Mouse (Mus musculus): Measurements from ENCODE around the gene Adcy2. TPM values are rescaled to one million over a fixed set of nuclear protein-coding genes. Genes with fewer than 3 reads are reported as not detected.

Adcy2 gene
- polyA plus RNA-seq, 1 experiment from 2014 or later, result 0.63 TPM

DNA sequence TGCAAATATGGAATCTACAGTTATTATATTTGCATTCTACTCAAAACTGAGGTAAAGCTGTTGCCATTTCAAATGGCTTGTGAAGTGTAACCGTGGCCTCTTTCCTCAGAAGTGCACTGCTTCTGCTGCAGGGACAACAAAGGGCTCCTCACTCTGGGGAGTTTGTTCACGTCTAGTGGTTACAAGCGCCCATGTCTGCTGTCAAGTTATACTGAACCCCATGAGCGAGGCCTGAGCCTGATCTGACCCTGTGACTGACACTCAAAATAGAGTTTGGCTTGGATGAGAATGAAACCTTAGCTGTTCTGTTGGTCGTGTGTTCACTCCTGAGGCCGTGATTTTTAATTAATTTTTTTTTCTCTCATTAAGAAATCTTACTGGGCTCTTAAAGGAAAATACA is 38.8 kb downstream of the Adcy2 start:
- 71% methylated on average over 6 of the region's 6 CpGs for WGBS
- H3K27me3 ChIP-seq (replicated peaks), result no peaks in the 10 kb centered on the region
- H3K4me3 ChIP-seq, result no peak overlapping the region
- ATAC-seq (ENCODE audit: extremely low read depth, insufficient number of reproducible peaks, low FRiP score, low TSS enrichment), result no peak
- no peaks in the 10 kb centered on the region for H3K36me3 ChIP-seq
- no peaks in the 10 kb centered on the region for H3K4me1 ChIP-seq
- H3K9ac ChIP-seq, result no peak overlapping the region
- no peak overlapping the region for H3K27ac ChIP-seq (replicated peaks)
- no peaks in the 10 kb centered on the region for H3K9me3 ChIP-seq
- no peak overlapping the region for H3K4me2 ChIP-seq

- no peaks in the 10 kb centered on the region for H3K4me1 ChIP-seq
- WGBS, result 72% methylated on average over 4 of the region's 4 CpGs
- H3K4me2 ChIP-seq, result no peak overlapping the region
- no peaks in the 10 kb centered on the region for H3K27me3 ChIP-seq (replicated peaks)
- no peak overlapping the region for H3K9ac ChIP-seq
- H3K27ac ChIP-seq (replicated peaks), result no peak overlapping the region
- H3K9me3 ChIP-seq, result no peaks in the 10 kb centered on the region
- no peaks in the 10 kb centered on the region for H3K36me3 ChIP-seq
- no peak for ATAC-seq (ENCODE audit: extremely low read depth, insufficient number of reproducible peaks, low FRiP score, low TSS enrichment)
- no peak overlapping the region for H3K4me3 ChIP-seq
These were observed 39.9 kb downstream of the Adcy2 start for GRCm38 (mm10) chr13:68959406-68959805.

DNA sequence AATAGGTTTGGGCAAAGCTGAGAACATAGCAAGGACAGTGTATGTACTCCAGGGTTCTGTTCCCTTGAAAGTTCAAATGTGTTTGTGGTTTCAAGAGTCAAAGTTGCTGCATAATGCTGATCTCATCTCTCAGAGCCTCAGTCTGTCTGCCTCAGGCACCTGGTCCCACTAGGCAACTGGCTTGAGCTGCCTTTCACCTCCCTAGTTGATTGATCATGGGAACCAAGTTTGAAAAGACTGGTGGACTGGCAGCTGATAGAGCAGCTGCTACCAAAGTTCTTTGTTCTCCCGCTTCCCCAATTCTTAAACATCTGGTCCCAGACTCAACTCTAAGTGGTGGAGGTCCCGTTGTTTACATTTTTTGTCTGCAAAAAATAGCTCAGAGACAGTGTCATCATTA is 56.6 kb downstream of the Adcy2 start:
- no peak overlapping the region for H3K27ac ChIP-seq (replicated peaks)
- ATAC-seq (ENCODE audit: extremely low read depth, insufficient number of reproducible peaks, low FRiP score, low TSS enrichment), result no peak
- no peak overlapping the region for H3K9ac ChIP-seq
- H3K4me2 ChIP-seq, result no peak overlapping the region
- no peaks in the 10 kb centered on the region for H3K9me3 ChIP-seq
- WGBS, result 68% methylated on average over 2 of the region's 2 CpGs
- H3K4me1 ChIP-seq, result no peaks in the 10 kb centered on the region
- H3K4me3 ChIP-seq, result no peak overlapping the region
- no peaks in the 10 kb centered on the region for H3K36me3 ChIP-seq
- 0 out of 2 replicates have a peak, but pooled peaks cover 9% of the 10 kb centered on the region for H3K27me3 ChIP-seq (replicated peaks)

DNA sequence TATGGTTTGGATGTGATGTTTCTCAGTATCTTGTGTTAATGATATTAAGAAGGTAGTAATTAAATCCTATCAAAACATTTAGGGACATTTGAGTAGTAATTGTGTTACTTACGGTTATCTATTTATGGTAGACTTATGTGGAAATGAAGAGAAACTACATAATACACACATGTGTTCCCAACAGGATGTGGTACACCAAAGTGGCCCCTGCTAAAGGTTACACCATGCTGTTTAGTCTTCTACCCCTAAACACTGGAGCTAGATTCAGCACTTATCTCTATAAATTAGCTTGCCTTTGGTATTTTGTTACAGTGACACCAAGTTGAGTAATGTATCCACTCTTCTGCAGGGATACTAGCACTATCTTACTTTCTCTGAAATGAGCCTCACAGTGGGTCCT is 57.9 kb downstream of the Adcy2 start:
- H3K4me1 ChIP-seq, result no peaks in the 10 kb centered on the region
- no peak overlapping the region for H3K4me2 ChIP-seq
- no peaks in the 10 kb centered on the region for H3K36me3 ChIP-seq
- 78% methylated on average over 1 of the region's 1 CpGs for WGBS
- no peak overlapping the region for H3K4me3 ChIP-seq
- H3K27me3 ChIP-seq (replicated peaks), result 0 out of 2 replicates have a peak, but pooled peaks cover 4% of the 10 kb centered on the region
- ATAC-seq (ENCODE audit: extremely low read depth, insufficient number of reproducible peaks, low FRiP score, low TSS enrichment), result no peak
- H3K9ac ChIP-seq, result no peak overlapping the region
- no peaks in the 10 kb centered on the region for H3K9me3 ChIP-seq
- H3K27ac ChIP-seq (replicated peaks), result no peak overlapping the region

- H3K9ac ChIP-seq, result no peak overlapping the region
- H3K36me3 ChIP-seq, result no peaks in the 10 kb centered on the region
- no peak overlapping the region for H3K4me3 ChIP-seq
- H3K9me3 ChIP-seq, result peaks cover 3% of the 10 kb centered on the region; the same call in 1 of the 2 replicates
- 66% methylated on average over 1 of the region's 1 CpGs for WGBS
- H3K27me3 ChIP-seq (replicated peaks), result no peaks in the 10 kb centered on the region
- H3K27ac ChIP-seq (replicated peaks), result no peak overlapping the region
- H3K4me1 ChIP-seq, result no peaks in the 10 kb centered on the region
- ATAC-seq (ENCODE audit: extremely low read depth, insufficient number of reproducible peaks, low FRiP score, low TSS enrichment), result no peak
- H3K4me2 ChIP-seq, result no peak overlapping the region
These were observed 67.1 kb downstream of the Adcy2 start for GRCm38 (mm10) chr13:68932283-68932647.

GRCm38 (mm10) chr13:68931602-68932282 is 67.6 kb downstream of the Adcy2 start:
- Histone ChIP-seq H3K9ac (no peak overlapping the region), H3K27me3 (replicated peaks) (no peaks in the 10 kb centered on the region), H3K9me3 (peaks cover 3% of the 10 kb centered on the region; the same call in 1 of the 2 replicates), H3K4me2 (no peak overlapping the region), H3K36me3 (no peaks in the 10 kb centered on the region), H3K4me1 (no peaks in the 10 kb centered on the region), H3K4me3 (no peak overlapping the region), H3K27ac (replicated peaks) (no peak overlapping the region)
- WGBS, result 69% methylated on average over 8 of the region's 8 CpGs
- no peak for ATAC-seq (ENCODE audit: extremely low read depth, insufficient number of reproducible peaks, low FRiP score, low TSS enrichment)

DNA sequence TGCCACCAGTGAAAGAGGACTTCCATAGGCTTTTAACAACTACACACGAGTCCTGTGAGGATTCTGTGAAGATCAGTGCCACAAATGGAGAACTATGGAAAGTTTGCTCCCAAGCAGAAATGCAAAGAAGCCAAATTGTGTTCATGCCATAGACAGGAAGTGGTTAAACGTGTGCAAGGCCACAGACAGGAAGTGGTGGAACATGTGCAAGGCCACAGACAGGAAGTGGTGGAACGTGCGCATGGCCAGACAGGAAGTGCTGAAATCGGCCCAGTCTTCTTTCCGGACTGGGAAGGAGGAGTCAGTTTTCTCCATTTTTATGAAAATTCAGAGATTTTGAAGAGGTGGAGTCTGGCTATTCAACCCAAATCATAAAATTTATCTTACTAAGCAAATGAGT is 70.9 kb downstream of the Adcy2 start:
- Histone ChIP-seq H3K27ac (replicated peaks) (no peak overlapping the region), H3K9ac (no peak overlapping the region), H3K36me3 (no peaks in the 10 kb centered on the region), H3K4me3 (no peak overlapping the region), H3K4me2 (no peak overlapping the region), H3K27me3 (replicated peaks) (no peaks in the 10 kb centered on the region), H3K9me3 (peaks cover 12% of the 10 kb centered on the region; the same call in 1 of the 2 replicates), H3K4me1 (no peaks in the 10 kb centered on the region)
- ATAC-seq (ENCODE audit: extremely low read depth, insufficient number of reproducible peaks, low FRiP score, low TSS enrichment), result no peak
- WGBS, result 65% methylated on average over 6 of the region's 6 CpGs

- Histone ChIP-seq H3K4me2 (no peak overlapping the region), H3K9ac (no peak overlapping the region), H3K9me3 (no peaks in the 10 kb centered on the region), H3K4me1 (no peaks in the 10 kb centered on the region), H3K27me3 (replicated peaks) (no peaks in the 10 kb centered on the region), H3K27ac (replicated peaks) (no peak overlapping the region), H3K4me3 (no peak overlapping the region), H3K36me3 (no peaks in the 10 kb centered on the region)
- no peak for ATAC-seq (ENCODE audit: extremely low read depth, insufficient number of reproducible peaks, low FRiP score, low TSS enrichment)
- WGBS, result 74% methylated on average over 11 of the region's 11 CpGs
These were observed 85.6 kb downstream of the Adcy2 start for GRCm38 (mm10) chr13:68913666-68914288.

- no peak overlapping the region for H3K4me2 ChIP-seq
- no peak for ATAC-seq (ENCODE audit: extremely low read depth, insufficient number of reproducible peaks, low FRiP score, low TSS enrichment)
- no peaks in the 10 kb centered on the region for H3K9me3 ChIP-seq
- H3K27ac ChIP-seq (replicated peaks), result no peak overlapping the region
- WGBS, result 42% methylated on average over 1 of the region's 1 CpGs
- no peak overlapping the region for H3K4me3 ChIP-seq
- H3K27me3 ChIP-seq (replicated peaks), result no peaks in the 10 kb centered on the region
- H3K4me1 ChIP-seq, result no peaks in the 10 kb centered on the region
- no peak overlapping the region for H3K9ac ChIP-seq
- H3K36me3 ChIP-seq, result no peaks in the 10 kb centered on the region
These were observed 92.7 kb downstream of the Adcy2 start for GRCm38 (mm10) chr13:68906667-68907066.

GRCm38 (mm10) chr13:68902708-68903107 is 96.6 kb downstream of the Adcy2 start:
- WGBS, result 73% methylated on average over 1 of the region's 1 CpGs
- ATAC-seq (ENCODE audit: extremely low read depth, insufficient number of reproducible peaks, low FRiP score, low TSS enrichment), result no peak
- H3K4me1 ChIP-seq, result no peaks in the 10 kb centered on the region
- no peaks in the 10 kb centered on the region for H3K27me3 ChIP-seq (replicated peaks)
- no peak overlapping the region for H3K4me2 ChIP-seq
- no peaks in the 10 kb centered on the region for H3K9me3 ChIP-seq
- H3K27ac ChIP-seq (replicated peaks), result no peak overlapping the region
- H3K36me3 ChIP-seq, result no peaks in the 10 kb centered on the region
- no peak overlapping the region for H3K9ac ChIP-seq
- no peak overlapping the region for H3K4me3 ChIP-seq

GRCm38 (mm10) chr13:68889929-68890593 is 109.3 kb downstream of the Adcy2 start:
- no peak overlapping the region for H3K27ac ChIP-seq (replicated peaks)
- no peak overlapping the region for H3K4me3 ChIP-seq
- WGBS, result 79% methylated on average over 9 of the region's 9 CpGs

More at GRCm38 (mm10) chr13:68889929-68890593, 109.3 kb downstream of the Adcy2 start:
- H3K9me3 ChIP-seq, result no peaks in the 10 kb centered on the region
- no peaks in the 10 kb centered on the region for H3K4me1 ChIP-seq
- H3K9ac ChIP-seq, result no peak overlapping the region
- ATAC-seq (ENCODE audit: extremely low read depth, insufficient number of reproducible peaks, low FRiP score, low TSS enrichment), result no peak
- no peak overlapping the region for H3K4me2 ChIP-seq
- H3K36me3 ChIP-seq, result no peaks in the 10 kb centered on the region
- no peaks in the 10 kb centered on the region for H3K27me3 ChIP-seq (replicated peaks)

Data from heart, embryonic 13.5 days (tissue).